Mouse (Mus musculus): ENCODE measurements around the gene Cd59a.
"Not testable (repeated sequence)": the region's sequence is repeated elsewhere in the genome, so short reads cannot be mapped to it uniquely, and the experiment has no call there.

Gene Cd59a

DNA sequence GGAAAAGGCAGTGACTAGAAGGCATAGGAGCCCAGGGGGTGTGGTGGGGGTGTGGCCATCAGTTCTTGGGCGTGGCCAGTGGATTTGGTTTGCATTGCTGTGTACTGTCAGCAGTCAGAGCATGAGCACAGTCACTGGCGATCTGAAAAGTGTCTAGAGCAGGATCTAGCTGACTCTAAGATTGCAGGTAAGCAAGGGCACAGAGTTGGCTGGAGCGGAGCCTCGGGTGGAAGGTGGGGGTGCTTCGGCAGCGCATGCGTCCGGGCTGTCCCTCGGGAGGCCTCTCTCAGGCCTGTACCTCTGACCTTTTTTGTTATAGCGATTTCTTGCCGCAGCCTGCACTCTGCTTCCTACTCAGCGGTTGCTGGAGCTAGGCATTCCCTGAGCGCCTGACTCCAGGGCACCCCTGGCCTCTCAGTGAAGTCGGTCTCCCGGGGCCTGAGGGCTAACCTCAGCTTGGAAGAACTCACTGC lies at the start of gene Cd59a:
Gene Cd59a (plus strand): TSS at position 61 of the 473 bp plus-strand sequence.
- DNase-seq, result peak; percentile 65 to 74

DNA sequence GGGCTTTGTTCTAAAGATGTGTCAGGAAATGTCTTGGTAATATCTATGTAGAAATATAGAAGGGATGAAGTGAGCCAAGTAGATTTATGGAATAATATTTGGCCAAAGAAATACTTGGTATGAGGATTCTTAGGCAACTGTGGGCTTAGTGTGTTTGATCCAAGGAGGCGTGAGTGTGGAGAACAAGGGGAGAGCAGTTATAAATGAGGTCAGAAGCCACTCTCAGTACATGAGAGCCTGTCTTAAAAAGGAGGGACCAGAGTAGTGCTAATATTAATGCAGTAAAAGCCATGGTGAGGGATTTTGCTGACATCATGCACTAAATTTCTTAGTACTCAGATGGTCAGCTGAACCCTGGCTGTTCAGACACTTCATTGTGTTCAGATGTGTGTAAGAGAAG lies 37.2 kb upstream of the Cd59a start:
- DNase-seq, result no peak

DNA sequence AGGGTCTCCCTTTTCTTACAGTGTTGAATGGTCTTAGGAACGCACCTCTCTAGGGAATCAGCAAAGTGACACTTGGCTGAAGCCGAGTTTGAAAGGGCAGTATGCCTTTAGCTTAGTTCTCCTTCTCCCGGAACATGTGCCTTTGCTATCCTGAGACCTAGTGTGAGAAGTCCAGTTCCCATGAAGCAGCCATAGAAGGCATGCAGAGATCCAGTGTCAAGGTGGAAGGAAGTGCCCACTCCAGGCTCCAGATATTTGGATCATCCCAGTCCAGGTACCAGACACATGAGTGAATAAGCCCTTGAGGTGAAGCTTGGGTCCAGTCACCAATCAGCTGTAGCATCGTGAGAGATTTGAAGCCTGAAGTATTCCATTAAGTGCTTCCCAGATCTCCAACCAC lies 36.6 kb upstream of the Cd59a start:
- DNase-seq, result no peak

DNA sequence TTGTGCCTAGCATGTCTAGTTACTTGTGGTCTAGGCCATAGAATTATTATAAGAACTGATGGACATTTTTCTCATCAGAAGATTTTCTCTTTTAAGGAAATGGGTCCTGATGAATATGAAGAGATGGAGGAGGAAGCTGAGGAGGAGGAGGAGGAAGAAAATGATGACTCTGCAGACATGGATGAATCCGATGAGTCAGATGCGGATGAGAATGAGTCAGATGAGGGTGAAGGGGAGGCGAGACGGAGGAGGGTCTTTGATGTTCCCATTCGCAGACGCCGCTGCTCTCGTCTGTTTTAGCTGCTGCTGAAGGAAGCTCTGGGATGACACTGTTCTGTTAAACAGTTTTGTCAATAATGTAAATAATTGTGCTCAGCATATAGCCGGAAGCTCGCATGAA lies 35.8 kb upstream of the Cd59a start:
- DNase-seq, result no peak

DNA sequence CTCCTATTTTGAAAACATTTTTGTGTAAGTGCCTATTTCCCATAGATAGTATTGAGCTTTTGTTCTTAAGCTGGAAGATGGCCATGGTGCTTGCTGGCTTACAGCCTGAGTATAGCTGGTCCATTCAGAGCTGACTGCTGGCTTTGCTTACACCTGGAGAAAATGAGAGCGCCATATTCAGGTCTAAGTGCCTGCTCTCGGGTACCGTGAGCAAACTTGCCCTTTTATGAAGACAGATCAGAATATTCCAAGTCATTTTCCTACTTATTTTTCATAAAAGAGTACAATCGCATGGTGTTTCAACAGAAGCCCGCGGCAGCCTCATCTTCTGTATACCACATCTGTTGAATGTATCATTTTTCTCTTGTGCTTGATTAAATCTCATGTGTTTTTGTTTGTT lies 34.6 kb upstream of the Cd59a start:
- DNase-seq, result no peak

DNA sequence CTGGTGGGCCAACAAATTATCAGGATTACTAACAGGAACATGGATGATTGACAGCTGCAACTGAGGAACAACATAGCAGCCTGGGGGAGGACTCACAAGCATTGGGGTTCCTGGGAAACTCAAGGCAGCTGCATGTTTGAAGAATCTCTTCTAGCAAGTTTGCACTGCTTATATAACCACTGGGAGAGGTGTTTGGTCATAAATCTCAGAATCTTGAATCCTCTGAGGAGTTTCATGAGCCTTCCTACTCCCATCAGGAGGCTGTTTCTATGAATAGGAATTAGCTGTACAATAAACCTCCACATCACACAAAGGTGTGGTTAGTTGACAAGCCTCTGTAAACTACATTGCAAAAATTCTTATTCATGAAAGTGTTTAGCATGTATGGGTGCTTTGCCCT lies 32.9 kb upstream of the Cd59a start:
- no peak for DNase-seq

DNA sequence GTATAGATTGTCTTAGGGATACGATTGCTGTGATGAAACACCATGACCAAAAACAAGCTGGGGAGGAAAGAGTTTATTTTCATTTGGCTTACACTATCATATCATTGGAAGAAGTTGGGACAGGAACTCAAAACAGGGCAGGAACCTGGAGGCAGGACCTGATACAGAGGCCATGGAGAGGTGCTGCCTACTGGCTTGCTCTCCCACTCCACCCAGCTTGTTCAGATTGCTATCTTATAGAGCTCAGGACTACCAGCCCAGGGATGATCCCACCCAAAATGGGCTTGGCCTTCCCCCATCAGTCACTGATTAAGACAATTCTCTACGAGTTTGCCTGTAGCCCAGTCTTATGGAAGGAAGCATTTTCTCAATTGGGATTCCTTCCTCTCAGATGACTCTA lies 31.4 kb upstream of the Cd59a start:
- no peak for DNase-seq

DNA sequence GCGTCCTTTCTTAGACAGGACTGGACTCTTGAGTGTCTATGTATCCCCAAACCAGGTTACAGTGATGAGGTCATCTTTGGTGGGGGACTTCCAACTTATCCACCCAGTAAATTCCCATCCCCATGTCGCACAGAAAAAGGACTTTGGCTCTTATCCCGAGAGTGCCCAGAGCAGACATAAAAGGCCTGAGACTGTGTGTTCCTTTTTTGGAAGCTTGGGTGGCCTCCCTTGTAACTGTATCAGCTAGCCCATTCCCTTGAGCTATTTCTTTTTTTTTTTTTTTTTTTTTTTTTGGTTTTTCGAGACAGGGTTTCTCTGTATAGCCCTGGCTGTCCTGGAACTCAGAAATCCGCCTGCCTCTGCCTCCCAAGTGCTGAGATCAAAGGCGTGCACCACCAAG lies 30.1 kb upstream of the Cd59a start, which contains the start of gene Gm10912:
Gene Gm10912 (plus strand): TSS at position 301 of the 400 bp plus-strand sequence.
- DNase-seq, result not testable (repeated sequence)

DNA sequence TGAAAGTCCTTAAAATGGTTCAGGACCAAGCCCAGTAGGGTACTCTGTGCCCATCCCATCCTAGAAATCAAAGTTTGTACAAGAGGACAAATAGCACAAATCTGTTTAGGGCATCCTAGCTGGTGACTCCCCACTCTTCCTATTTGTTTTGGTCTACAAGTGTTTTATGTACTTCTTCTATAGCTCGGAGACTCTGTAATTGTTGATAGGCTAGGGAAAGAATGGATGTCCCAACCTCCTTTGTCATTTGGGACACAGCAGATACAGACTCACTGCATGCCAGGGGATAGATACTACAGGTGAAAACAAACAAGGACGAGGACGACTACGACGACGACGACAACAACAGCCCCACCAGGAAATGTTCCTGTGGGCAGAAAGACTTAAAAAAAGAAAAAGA lies 27.2 kb upstream of the Cd59a start, which contains the start of gene Gm10799:
Gene Gm10799 (minus strand): TSS at position 101 of the 400 bp plus-strand sequence.
- DNase-seq, result not testable (repeated sequence)

DNA sequence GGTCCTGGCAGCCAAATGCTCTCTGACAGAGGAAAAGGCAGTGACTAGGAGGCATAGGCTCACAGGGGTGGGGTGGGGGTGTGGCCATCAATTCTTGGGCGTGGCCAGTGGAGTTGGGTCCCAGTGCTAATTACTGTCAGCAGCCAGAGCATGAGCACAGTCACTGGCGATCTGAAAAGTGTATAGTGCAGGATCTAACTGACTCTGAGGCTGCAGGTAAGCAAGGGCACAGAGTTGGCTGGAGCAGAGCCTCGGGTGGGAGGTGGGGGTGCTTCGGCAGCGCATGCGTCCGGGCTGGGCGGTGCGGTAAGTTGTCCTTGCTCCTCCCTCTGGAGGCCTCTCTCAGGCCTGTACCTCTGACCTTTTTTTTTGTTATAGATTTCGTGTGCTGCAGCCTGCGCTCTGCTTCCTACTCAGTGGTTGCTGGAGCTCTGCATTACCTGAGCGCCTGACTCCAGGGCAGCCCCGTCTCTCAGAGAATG lies 25.9 kb upstream of the Cd59a start, which contains the start of gene Cd59b:
Gene Cd59b (plus strand): TSS at position 146 of the 482 bp plus-strand sequence.
- peak; percentile 49 to 67 for DNase-seq

DNA sequence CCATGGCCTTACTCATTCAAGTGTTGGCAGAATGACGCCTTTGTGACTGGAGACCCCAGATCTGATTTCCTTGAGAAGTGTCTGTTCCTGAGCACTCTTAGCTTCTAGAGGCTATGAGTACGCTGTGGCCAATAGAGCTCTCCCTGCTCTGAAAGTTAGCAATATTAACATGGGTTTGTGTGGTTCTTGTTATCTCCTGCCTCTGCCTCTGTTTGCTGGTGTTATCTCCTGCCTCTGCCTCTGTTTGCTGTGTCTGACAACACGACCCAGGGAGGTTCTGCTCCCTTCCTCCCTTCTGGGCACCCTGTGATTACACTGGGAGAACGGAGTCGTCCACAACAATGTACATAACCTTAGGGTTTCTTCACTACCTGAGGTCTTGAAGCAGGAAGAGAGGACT lies 17.3 kb upstream of the Cd59a start:
- not testable (repeated sequence) for DNase-seq

DNA sequence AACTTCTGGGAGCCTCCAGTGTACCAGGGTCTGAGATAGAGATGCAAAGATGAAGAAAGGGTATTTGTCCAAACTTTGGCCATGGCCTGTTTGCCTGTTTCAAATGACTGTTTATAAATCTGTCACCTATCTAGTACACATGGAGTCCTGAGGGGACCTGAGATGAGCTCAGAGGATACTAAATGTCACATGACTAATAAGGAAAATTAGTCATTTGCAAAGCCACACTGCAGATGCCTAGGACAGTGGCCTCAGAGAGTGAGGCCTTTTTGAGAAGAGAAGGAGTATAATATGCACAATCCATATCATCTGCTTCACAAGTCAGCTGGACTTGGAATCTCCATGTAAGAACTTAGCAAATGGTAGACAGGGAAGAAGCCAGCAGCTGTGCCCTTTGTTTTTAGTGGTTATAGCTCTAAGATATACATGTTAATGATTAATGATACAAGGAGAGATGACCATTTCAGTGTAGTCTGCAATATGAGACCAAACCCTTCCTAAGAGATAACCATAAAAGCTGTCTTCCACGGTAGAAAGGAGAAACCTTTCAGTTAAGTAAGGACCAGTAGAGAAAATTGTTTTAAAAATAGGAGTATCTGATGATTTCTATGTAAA lies 14.1 kb upstream of the Cd59a start:
- DNase-seq, result not testable (repeated sequence)

DNA sequence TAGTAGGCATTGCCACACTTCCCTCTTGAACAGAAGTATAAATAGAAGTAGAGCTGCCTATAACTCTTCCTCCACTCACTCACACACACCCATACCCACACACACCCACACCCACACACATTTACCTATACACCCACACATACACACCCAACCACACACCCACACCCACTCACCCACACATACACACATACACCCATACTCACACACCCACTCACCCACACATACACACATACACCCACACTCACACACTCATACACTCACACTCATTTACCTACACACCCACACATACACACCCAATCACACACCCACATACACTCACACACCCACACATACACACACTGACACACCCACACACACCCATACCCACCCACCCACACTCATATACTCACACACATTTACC lies 13.1 kb upstream of the Cd59a start:
- no peak for DNase-seq

DNA sequence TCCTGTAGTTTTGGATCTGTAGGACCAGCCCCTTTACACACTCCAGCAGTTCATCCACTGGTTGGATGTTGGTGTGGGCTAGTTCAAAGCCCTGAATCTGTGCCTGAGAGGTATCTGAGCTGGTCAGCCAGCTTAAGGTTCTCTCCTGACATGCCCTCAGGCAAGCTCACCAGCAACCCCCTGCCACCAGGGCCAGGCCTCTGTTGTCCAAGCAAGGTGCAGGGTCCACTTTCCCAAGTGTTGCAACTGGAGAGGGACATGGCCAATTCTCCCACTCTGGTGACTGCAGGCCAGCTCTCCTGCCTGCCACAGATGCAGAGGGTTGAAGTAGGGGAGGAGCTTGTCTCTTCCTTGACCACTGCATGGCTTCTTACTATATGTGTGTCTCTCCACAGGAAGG lies 11.6 kb upstream of the Cd59a start:
- not testable (repeated sequence) for DNase-seq

DNA sequence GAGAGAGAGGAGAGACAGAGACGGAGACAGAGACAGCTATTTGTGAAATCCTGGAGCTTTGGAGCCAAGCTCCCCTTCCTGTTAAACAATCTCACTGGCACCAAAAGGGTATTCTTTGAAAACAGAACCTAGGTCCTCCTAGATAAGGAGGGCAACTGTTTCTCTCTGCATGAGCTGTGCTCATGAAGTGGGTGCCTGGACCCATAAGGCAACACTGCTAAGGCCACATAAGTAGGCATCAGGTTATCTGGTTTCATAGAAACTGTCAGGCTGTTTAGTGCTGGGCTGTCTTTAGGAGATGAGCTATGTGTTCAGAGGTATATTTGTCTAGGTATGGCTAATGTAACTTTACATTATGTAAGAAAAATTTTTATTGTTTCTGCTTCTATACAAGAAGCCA lies 8.0 kb upstream of the Cd59a start:
- not testable (repeated sequence) for DNase-seq

DNA sequence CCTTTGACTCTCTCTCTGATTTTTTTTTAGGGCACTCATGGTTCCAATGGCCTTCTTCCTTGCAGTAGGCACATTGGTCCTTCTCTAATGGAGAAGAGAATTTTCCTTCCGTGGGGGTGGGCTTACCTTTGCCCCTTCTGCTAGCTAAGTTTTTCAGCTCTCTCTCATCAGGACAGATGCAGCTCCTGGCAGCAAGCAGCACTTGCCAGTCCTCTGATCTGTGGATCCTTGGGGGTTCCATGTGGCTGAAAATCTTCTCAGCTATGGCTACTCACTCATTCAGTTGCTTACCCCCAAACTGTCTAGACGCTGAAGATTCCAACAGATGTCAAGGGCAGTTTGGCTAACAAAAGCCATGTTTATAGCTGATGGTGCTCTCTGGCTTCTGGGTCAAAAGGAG lies 2.3 kb upstream of the Cd59a start:
- DNase-seq, result no peak

DNA sequence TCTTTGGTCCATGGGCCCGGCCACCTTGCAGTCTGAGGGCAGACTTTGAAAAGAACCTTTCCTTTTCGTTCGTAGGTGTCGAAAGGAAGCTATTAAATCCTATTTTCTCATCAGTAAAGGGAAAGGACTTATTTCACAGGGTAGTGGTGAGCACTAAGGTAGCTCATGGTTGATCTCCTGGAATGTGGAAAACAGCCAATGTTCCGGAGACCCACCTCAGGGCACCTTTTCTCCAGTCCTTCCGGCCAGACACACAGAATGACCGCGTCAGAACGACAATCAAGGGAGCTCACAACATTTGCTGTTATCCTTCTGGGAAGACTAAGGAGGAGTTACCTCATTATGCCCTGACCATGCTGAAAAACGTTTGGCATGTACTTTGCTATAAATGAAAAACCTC lies 655 bp downstream of the Cd59a start:
- no peak for DNase-seq

DNA sequence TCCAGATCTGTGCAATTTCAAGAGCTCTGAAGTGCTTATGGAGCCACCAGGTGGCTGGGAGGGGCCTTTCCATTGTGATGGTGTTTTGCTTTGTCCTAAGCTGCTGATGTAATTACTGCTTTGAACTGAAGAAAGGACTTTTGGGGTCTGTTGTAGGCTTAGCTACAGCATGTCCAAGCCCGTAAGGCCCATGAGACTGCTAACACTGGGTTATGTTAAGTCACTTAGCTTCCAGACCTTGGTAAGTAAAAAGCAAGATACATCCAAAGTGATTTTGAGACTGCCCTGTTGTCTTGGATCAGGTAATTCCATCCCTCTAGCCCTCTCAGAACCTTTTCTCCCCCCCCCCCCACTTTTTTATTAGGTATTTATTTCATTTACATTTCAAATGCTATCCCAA lies 1.2 kb downstream of the Cd59a start:
- not testable (repeated sequence) for DNase-seq

DNA sequence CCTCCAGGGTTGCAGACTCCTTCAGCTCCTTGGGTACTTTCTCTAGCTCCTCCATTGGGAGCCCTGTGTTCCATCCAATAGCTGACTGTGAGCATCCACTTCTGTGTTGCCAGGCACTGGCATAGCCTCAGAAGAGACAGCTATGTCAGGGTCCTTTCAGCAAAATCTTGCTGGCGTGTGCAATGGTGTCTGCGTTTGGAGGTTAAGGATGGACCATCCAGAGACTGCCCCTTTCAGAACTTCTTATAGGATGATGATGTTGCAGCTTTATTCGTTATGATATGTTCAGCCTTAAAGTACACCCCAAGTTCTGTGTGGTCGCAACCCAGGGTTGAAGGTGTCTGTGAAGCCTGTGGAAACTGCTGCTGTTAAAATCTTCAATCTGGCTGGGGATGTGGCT lies 1.8 kb downstream of the Cd59a start:
- DNase-seq, result not testable (repeated sequence)

DNA sequence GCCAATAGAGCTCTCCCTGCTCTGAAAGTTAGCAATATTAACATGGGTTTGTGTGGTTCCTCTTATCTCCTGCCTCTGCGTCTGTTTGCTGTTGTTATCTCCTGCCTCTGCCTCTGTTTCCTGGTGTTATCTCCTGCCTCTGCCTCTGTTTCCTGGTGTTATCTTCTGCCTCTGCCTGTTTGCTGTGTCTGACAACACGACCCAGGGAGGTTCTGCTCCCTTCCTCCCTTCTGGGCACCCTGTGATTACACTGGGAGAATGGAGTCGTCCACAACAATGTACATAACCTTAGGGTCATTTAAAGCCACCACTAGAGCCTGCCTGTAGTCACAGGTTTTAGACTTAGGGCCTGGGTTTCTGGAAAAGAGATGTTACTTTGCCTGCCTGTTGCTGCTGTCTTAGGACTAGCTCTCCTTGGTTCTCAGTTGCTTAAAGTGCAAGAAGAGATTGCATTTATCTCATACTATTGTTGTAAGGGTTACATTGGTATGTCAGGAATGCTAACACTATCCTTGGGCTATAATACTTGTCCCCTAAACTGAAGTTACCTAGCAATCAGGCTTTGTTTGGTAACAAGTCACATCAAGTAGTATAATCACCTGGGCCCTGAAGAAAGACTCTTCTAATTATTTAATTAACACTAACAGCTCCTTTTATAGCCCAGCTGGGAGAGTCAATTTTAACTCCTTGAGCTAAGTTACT lies 3.1 kb downstream of the Cd59a start:
- no peak for DNase-seq

DNA sequence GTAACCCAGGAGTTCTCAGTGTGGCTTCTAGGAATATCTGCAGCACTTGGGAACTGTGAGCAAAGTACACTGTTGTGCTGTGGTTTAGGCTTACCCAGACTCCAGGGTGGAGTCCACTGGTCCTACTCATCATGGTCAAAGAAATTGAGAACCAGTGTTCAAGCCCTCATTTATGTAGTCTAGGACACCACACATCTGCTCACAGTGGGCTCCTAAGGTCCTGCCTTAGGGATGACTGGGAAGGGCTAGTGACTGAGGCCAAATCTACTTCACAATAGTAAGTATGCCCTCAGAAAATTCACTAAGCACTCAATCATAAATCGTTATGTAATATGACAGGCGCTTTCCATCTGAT lies 3.6 kb downstream of the Cd59a start:
- no peak for DNase-seq

DNA sequence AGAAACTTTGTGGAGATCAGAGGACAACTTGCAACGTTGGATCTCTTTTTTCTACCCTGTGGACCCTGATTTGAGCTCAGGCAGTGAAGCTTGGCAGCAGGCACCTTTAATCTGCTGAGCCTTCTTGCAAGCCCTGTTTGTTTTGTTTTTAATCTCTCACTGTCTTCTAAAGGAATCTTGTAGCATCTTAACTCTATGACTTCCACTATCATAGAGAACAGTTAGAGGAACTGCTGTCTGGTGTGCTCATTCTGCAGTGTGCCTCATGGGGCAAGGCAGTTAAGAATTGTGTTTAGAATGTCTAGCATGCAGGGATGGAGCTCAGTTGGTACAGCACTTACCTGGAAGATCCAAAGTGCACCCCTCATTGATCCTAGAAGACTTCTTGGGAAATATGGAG lies 4.3 kb downstream of the Cd59a start:
- DNase-seq, result no peak

DNA sequence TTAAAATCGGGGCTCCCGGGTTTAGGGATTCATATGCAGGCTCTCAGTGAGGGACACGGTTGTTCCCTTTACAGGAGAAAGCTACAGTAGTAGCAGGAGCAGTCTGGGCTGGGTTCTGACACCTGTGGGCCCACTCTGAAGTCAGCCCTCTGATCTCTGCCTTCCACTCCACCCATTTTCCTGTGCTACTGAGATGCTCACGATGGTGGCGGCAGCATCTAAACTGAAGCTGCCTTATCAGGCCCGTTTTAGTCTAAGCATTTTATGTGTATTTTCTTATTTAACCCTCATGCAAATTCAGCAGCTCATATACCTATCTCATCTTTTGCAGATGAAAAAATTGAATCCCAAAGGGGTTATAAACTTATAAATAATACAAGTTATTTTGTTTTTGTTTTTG lies 9.2 kb downstream of the Cd59a start:
- DNase-seq, result no peak

DNA sequence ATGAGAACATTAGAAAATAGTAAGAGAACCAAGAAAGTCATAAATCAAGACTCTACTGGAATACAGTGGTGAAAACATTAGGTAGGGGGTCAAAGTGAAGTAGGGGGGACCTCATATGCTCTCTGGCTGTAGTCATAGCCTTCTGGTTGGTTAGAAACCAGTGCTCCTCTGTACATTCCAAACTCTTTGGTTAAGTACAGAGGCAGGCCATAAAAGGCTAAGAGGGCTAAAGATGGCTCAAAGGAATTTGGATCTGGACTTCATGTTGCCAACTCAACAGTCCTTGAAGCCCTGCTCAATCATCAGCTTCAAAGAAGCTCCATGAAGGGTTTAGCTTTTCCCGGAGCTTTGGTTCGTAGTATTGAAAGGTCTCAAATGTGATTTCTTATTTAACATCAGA lies 13.4 kb downstream of the Cd59a start:
- DNase-seq, result not testable (repeated sequence)

Measured in cerebellum, postnatal 10 days (tissue).